Mouse (Mus musculus): ENCODE results near the gene Sri. TPM values are rescaled to one million over a fixed set of nuclear protein-coding genes. Genes with fewer than 3 reads are reported as not detected.
"Not testable (repeated sequence)": the region's sequence is repeated elsewhere in the genome, so short reads cannot be mapped to it uniquely, and the experiment has no call there.

Gene Sri
- 100 to 1,000 TPM in 1 of 2 experiments, 10 to 100 TPM in 1; 99.8 to 110 TPM for total RNA-seq (2021)
- long read RNA-seq, experiment 1, transcript Sri-205 (8 exons, 2,251 nt): major isoform, 55 of 62 reads
- long read RNA-seq, experiment 1, partial matches to known transcripts: 3 of 62 reads
- long read RNA-seq, experiment 1, other reads (novel, unspliced or antisense): 4 of 62 reads
- long read RNA-seq, experiment 2, transcript Sri-205 (8 exons, 2,251 nt): major isoform, 46 of 51 reads
- long read RNA-seq, experiment 2, partial matches to known transcripts: 2 of 51 reads
- long read RNA-seq, experiment 2, other reads (novel, unspliced or antisense): 3 of 51 reads

- DNase-seq: no peak
Observed at GRCm38 (mm10) chr5:8045855-8046254, at the start of gene Sri. Sri (plus strand) TSS chr5:8046078.

GRCm38 (mm10) chr5:7996401-7997044 is 49.4 kb upstream of the Sri start:
- DNase-seq: peak in 1 of 2 experiments; percentile 25

- DNase-seq: no peak
Observed at GRCm38 (mm10) chr5:7997086-7997485, 48.8 kb upstream of the Sri start.

- DNase-seq: no peak
Observed at GRCm38 (mm10) chr5:8000466-8000865, 45.4 kb upstream of the Sri start.

- DNase-seq: no peak
Observed at GRCm38 (mm10) chr5:8002827-8003226, 43.1 kb upstream of the Sri start.

GRCm38 (mm10) chr5:8013276-8013675 is 32.6 kb upstream of the Sri start:
- no peak for DNase-seq

- DNase-seq: not testable (repeated sequence)
Observed at GRCm38 (mm10) chr5:8034596-8034995, 11.3 kb upstream of the Sri start.

GRCm38 (mm10) chr5:8053827-8054226 is 7.9 kb downstream of the Sri start:
- DNase-seq: peak; percentile 57 to 58

- DNase-seq: no peak
Observed at GRCm38 (mm10) chr5:8055721-8056129, 9.8 kb downstream of the Sri start.

- peak; percentile 90 to 91 for DNase-seq
Observed at GRCm38 (mm10) chr5:8056141-8057017, 10.5 kb downstream of the Sri start.

GRCm38 (mm10) chr5:8057018-8057323 is 11.1 kb downstream of the Sri start:
- DNase-seq: no peak

GRCm38 (mm10) chr5:8058056-8058455 is 12.2 kb downstream of the Sri start:
- DNase-seq: peak; percentile 24 to 32

GRCm38 (mm10) chr5:8062469-8062868 is 16.6 kb downstream of the Sri start:
- DNase-seq: no peak

- DNase-seq: no peak
Observed at GRCm38 (mm10) chr5:8063207-8063606, 17.3 kb downstream of the Sri start.

GRCm38 (mm10) chr5:8073406-8073805 is 27.5 kb downstream of the Sri start:
- no peak for DNase-seq

- no peak for DNase-seq
Observed at GRCm38 (mm10) chr5:8073901-8074561, 28.2 kb downstream of the Sri start.

- DNase-seq: no peak
Observed at GRCm38 (mm10) chr5:8077481-8077880, 31.6 kb downstream of the Sri start.

GRCm38 (mm10) chr5:8082800-8083509 is 37.1 kb downstream of the Sri start:
- DNase-seq: no peak

- DNase-seq: no peak
Observed at GRCm38 (mm10) chr5:8085661-8086060, 39.8 kb downstream of the Sri start.

GRCm38 (mm10) chr5:8088147-8088546 is 42.3 kb downstream of the Sri start:
- DNase-seq: no peak

- no peak for DNase-seq
Observed at GRCm38 (mm10) chr5:8094921-8095320, 49.0 kb downstream of the Sri start.

GRCm38 (mm10) chr5:8095689-8096088 is 49.8 kb downstream of the Sri start:
- no peak for DNase-seq
